Mouse (Mus musculus) adrenal gland, postnatal 14 days (tissue): ENCODE measurements around the gene Ubald1. TPM values are rescaled to one million over a fixed set of nuclear protein-coding genes. Genes with fewer than 3 reads are reported as not detected.
A peak's percentile ranks its signal among the peaks of the same experiment; 100 is the strongest.

ENCODE experiments used
- DNase-seq: peaks from one replicate; pipeline ENCODE4 v3.0.0; 2021; ENCODE audit warnings: mixed read lengths
- total RNA-seq: library from RNA; stranded (reverse); gene quantifications from 2 replicates; pipeline ENCODE4 v1.2.3, GENCODE M21; 2021

Ubald1 gene
- total RNA-seq, 1 experiment from 2014 or later, result 36.9 TPM

- DNase-seq, result no peak
Measured at GRCm38 (mm10) chr16:4871926-4872325, 8.2 kb downstream of the Ubald1 start.

- DNase-seq, result no peak
Measured at GRCm38 (mm10) chr16:4870490-4870889, 9.6 kb downstream of the Ubald1 start.

GRCm38 (mm10) chr16:4866101-4866695, 13.9 kb downstream of the Ubald1 start:
- peak; percentile 53 for DNase-seq

GRCm38 (mm10) chr16:4863742-4864141, 16.4 kb downstream of the Ubald1 start:
- no peak for DNase-seq

GRCm38 (mm10) chr16:4862863-4863483, 17.1 kb downstream of the Ubald1 start:
- DNase-seq, result peak; percentile 91

GRCm38 (mm10) chr16:4861392-4861791, 18.7 kb downstream of the Ubald1 start:
- no peak for DNase-seq

GRCm38 (mm10) chr16:4855046-4855650, 25.0 kb downstream of the Ubald1 start:
- DNase-seq, result no peak

- no peak for DNase-seq
Measured at GRCm38 (mm10) chr16:4850938-4851628, 29.0 kb downstream of the Ubald1 start.

- DNase-seq, result peak; percentile 67
Measured at GRCm38 (mm10) chr16:4850361-4850760, 29.8 kb downstream of the Ubald1 start.

- DNase-seq, result no peak
Measured at GRCm38 (mm10) chr16:4848090-4848489, 32.0 kb downstream of the Ubald1 start.

- no peak for DNase-seq
Measured at GRCm38 (mm10) chr16:4847041-4847440, 33.1 kb downstream of the Ubald1 start.

GRCm38 (mm10) chr16:4840231-4840630, 39.9 kb downstream of the Ubald1 start:
- no peak for DNase-seq

GRCm38 (mm10) chr16:4839552-4839951, 40.6 kb downstream of the Ubald1 start:
- no peak for DNase-seq

GRCm38 (mm10) chr16:4837631-4838030, 42.5 kb downstream of the Ubald1 start:
- DNase-seq, result no peak

- no peak for DNase-seq
Measured at GRCm38 (mm10) chr16:4835191-4835590, 44.9 kb downstream of the Ubald1 start, which contains the start of gene 4930562C15Rik. Gene 4930562C15Rik (plus strand): TSS chr16:4835416.

GRCm38 (mm10) chr16:4833858-4834257, 46.3 kb downstream of the Ubald1 start:
- no peak for DNase-seq

GRCm38 (mm10) chr16:4831650-4832419, 48.3 kb downstream of the Ubald1 start:
- peak; percentile 83 for DNase-seq

- no peak for DNase-seq
Measured at GRCm38 (mm10) chr16:4829271-4829900, 50.7 kb downstream of the Ubald1 start.

- no peak for DNase-seq
Measured at GRCm38 (mm10) chr16:4827639-4828038, 52.5 kb downstream of the Ubald1 start.
